Mouse (Mus musculus): ENCODE measurements around the gene Memo1.

- TF ChIP-seq CTCF (IDR thresholded peaks at IDR 0.05; ENCODE audit: extremely low read depth, insufficient read depth, low read length), result no peak
- no peak for TF ChIP-seq POLR2A (IDR thresholded peaks at IDR 0.05; ENCODE audit: extremely low read depth, insufficient read depth, low read length)
Observed at GRCm38 (mm10) chr17:74195943-74196342, 99.4 kb downstream of the Memo1 start.

Measured in cortical plate, adult 2 months (tissue).